Mouse (Mus musculus) fat pad, adult 2 months (tissue): ENCODE results near the gene Dnah17.

ENCODE experiments used
- DNase-seq: peaks from one replicate; pipeline ENCODE4 v3.0.0-alpha.2; 2011; ENCODE audit warnings: low read depth, low spot score; ENCODE audit errors: extremely low read depth

The Dnah17 gene

GRCm38 (mm10) chr11:117996066-117996465, 134.4 kb downstream of the Dnah17 start:
- DNase-seq = no peak

- DNase-seq = no peak
Measured at GRCm38 (mm10) chr11:117995661-117996060, 134.8 kb downstream of the Dnah17 start.

- DNase-seq = no peak
Measured at GRCm38 (mm10) chr11:117995255-117995654, 135.2 kb downstream of the Dnah17 start.

- DNase-seq = peak; percentile 90
Measured at GRCm38 (mm10) chr11:117994250-117995057, 136.0 kb downstream of the Dnah17 start.

- no peak for DNase-seq
Measured at GRCm38 (mm10) chr11:117993190-117994175, 137.0 kb downstream of the Dnah17 start.

- DNase-seq = no peak
Measured at GRCm38 (mm10) chr11:117991502-117992470, 138.6 kb downstream of the Dnah17 start.

- no peak for DNase-seq
Measured at GRCm38 (mm10) chr11:117989926-117990325, 140.5 kb downstream of the Dnah17 start.

GRCm38 (mm10) chr11:117989241-117989640, 141.2 kb downstream of the Dnah17 start:
- DNase-seq = no peak

- no peak for DNase-seq
Measured at GRCm38 (mm10) chr11:117987968-117988367, 142.5 kb downstream of the Dnah17 start.

- DNase-seq = no peak
Measured at GRCm38 (mm10) chr11:117987032-117987451, 143.4 kb downstream of the Dnah17 start.

- DNase-seq = no peak
Measured at GRCm38 (mm10) chr11:117986126-117987031, 144.1 kb downstream of the Dnah17 start, which contains the start of gene Pgs1. Gene Pgs1 (plus strand): TSS chr11:117986292.

- no peak for DNase-seq
Measured at GRCm38 (mm10) chr11:117983770-117984169, 146.7 kb downstream of the Dnah17 start.

- DNase-seq = no peak
Measured at GRCm38 (mm10) chr11:117982426-117982825, 148.0 kb downstream of the Dnah17 start.

- no peak for DNase-seq
Measured at GRCm38 (mm10) chr11:117979388-117979787, 151.0 kb downstream of the Dnah17 start.

GRCm38 (mm10) chr11:117977694-117978360, 152.6 kb downstream of the Dnah17 start:
- no peak for DNase-seq

- no peak for DNase-seq
Measured at GRCm38 (mm10) chr11:117976081-117976582, 154.3 kb downstream of the Dnah17 start.

GRCm38 (mm10) chr11:117975211-117975967, 155.0 kb downstream of the Dnah17 start:
- DNase-seq = no peak
